Mouse (Mus musculus) myocyte (in vitro differentiated cells): ENCODE measurements around the gene Ccdc81.

Experiments used
- CEBPB ChIP-seq: IDR thresholded peaks from 2 replicates; pipeline ENCODE4 v1.6.1; 2011; ENCODE audit warnings: mild to moderate bottlenecking, moderate library complexity; ENCODE audit not compliant: poor library complexity, insufficient read depth, severe bottlenecking
- E2F4 ChIP-seq: IDR thresholded peaks from one replicate; pipeline ENCODE4 v1.6.1; 2011; ENCODE audit warnings: mild to moderate bottlenecking, control low read depth, moderate library complexity; ENCODE audit not compliant: insufficient read depth
- MAX ChIP-seq: IDR thresholded peaks from one replicate; pipeline ENCODE4 v1.6.1; 2011; ENCODE audit warnings: low read depth, mild to moderate bottlenecking, control low read depth
- MYOD1 ChIP-seq, 3 experiments: IDR thresholded peaks; one replicate each; pipeline ENCODE4 v1.6.1; 2011; ENCODE audit warnings: control low read depth in 2 of 3, low read depth in 2 of 3, mild to moderate bottlenecking in 2 of 3, moderate library complexity in 1 of 3; ENCODE audit not compliant: insufficient read length in 2 of 3, control insufficient read depth in 1 of 3
- POLR2A ChIP-seq: IDR thresholded peaks from one replicate; pipeline ENCODE4 v1.6.1; 2011; ENCODE audit warnings: low read depth, mild to moderate bottlenecking, control low read depth, moderate library complexity; ENCODE audit not compliant: insufficient read length
- POLR2AphosphoS2 ChIP-seq: IDR thresholded peaks from one replicate; pipeline ENCODE4 v1.6.1; 2011; ENCODE audit warnings: low read depth, control low read depth; ENCODE audit not compliant: insufficient read length
- REST ChIP-seq: IDR thresholded peaks from one replicate; pipeline ENCODE4 v1.6.1; 2011; ENCODE audit warnings: mild to moderate bottlenecking, control low read depth, moderate library complexity; ENCODE audit not compliant: insufficient read depth, insufficient read length
- TCF12 ChIP-seq: IDR thresholded peaks from one replicate; pipeline ENCODE4 v1.6.1; 2011; ENCODE audit warnings: mild to moderate bottlenecking, control low read depth; ENCODE audit not compliant: poor library complexity, insufficient read depth, severe bottlenecking
- TCF3 ChIP-seq: IDR thresholded peaks from one replicate; pipeline ENCODE4 v1.6.1; 2011; ENCODE audit warnings: low read depth, control low read depth; ENCODE audit not compliant: insufficient read length
- USF1 ChIP-seq: IDR thresholded peaks from one replicate; pipeline ENCODE4 v1.6.1; 2011; ENCODE audit warnings: low read depth, mild to moderate bottlenecking, control low read depth, moderate library complexity

GRCm38 (mm10) chr7:89833521-89833920 lies 69.9 kb downstream of the Ccdc81 start:
- TF ChIP-seq POLR2A (no peak), TCF12 (no peak), MAX (no peak), MYOD1 (IDR thresholded peaks at IDR 0.05; ENCODE audit: control insufficient read depth in 1 of 3, insufficient read length in 2 of 3, low read depth in 2 of 3) (no peak), POLR2AphosphoS2 (no peak), USF1 (no peak), CEBPB (no peak), E2F4 (no peak), REST (no peak), TCF3 (no peak)
